Mouse (Mus musculus) lung, embryonic 14.5 days (tissue): ENCODE results near the gene Nhlrc1. TPM values are rescaled to one million over a fixed set of nuclear protein-coding genes. Genes with fewer than 3 reads are reported as not detected.
A peak's percentile ranks its signal among the peaks of the same experiment; 100 is the strongest.

Experiments
- ATAC-seq: fragments of 200-750 bp; cut with Nextera tagmentation; 2 replicates; pipeline ENCODE4 v1.8.0; 2017; ENCODE audit warnings: mild to moderate bottlenecking, moderate TSS enrichment, moderate library complexity; ENCODE audit not compliant: insufficient read depth
- DNase-seq: peaks from one replicate; pipeline ENCODE4 v3.0.0-alpha.2; 2015
- H3K27ac ChIP-seq: fragments of 300-500 bp; sonication (generic); 2 replicates; pipeline ENCODE4 v1.5.1; 2014; ENCODE audit warnings: low read depth, mild to moderate bottlenecking, moderate library complexity
- H3K27me3 ChIP-seq: fragments of 300-500 bp; sonication (generic); 2 replicates; pipeline ENCODE4 v1.6.1; 2014; ENCODE audit warnings: low read length, control low read depth; ENCODE audit not compliant: insufficient read depth
- H3K36me3 ChIP-seq: fragments of 300-500 bp; sonication (generic); 2 replicates; pipeline ENCODE4 v1.6.1; 2014; ENCODE audit warnings: control low read depth; ENCODE audit not compliant: insufficient read depth
- H3K4me1 ChIP-seq: fragments of 300-500 bp; sonication (generic); 2 replicates; pipeline ENCODE4 v1.6.1; 2014; ENCODE audit warnings: antibody characterized with exemption, control low read depth; ENCODE audit not compliant: insufficient read depth
- H3K4me2 ChIP-seq: fragments of 300-500 bp; sonication (generic); 2 replicates; pipeline ENCODE4 v1.6.1; 2014; ENCODE audit warnings: mild to moderate bottlenecking
- H3K4me3 ChIP-seq: fragments of 300-500 bp; sonication (generic); 2 replicates; pipeline ENCODE4 v1.5.1; 2014; ENCODE audit warnings: low read depth, low read length
- H3K9ac ChIP-seq: fragments of 300-500 bp; sonication (generic); 2 replicates; pipeline ENCODE4 v1.6.1; 2014
- H3K9me3 ChIP-seq: fragments of 300-500 bp; sonication (generic); 2 replicates; pipeline ENCODE4 v1.6.1; 2016; ENCODE audit warnings: low read depth, low read length, control low read depth
- CTCF ChIP-seq: IDR thresholded peaks from 2 replicates; pipeline ENCODE4 v1.5.1; 2016; ENCODE audit warnings: antibody characterized with exemption, low read depth
- WGBS: fragments of 180-500 bp; shearing (Covaris S2); extraction: QIAGEN DNeasy Blood & Tissue Kit; methylation state at CpG from one replicate; pipeline ENCODE4 v1.1.7; 2014; 5-methylcytosine and 5-hydroxymethylcytosine counted together
- polyA plus RNA-seq: library from polyadenylated mRNA; unstranded; fragments of >200 nt; fragmentation: Nextera tagmentation; extraction: Ambion mirVana; gene quantifications from 2 replicates; pipeline ENCODE4 v1.2.1, GENCODE M21; 2014

Nhlrc1 gene
- polyA plus RNA-seq, 1 experiment from 2014 or later: 3.5 TPM

DNA sequence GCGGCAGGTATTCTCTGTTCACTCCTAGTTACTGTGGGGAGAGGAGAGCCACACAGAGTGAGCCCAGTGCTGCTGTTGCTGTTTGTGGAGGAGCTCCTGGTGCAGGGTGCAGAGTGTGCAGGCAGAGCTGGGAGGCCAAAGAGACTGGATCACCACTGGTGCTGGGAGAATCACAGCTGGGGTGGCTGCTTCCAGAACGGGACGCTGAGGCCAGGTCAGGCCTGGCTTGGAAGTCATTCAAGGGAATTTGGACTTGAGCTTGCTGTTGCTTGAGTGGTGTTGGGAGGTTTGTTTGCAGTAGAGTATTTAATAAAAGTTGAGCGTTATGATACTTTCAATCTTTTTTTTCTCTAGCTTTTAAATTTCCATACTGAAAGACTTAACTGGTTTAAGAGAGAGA is 33.3 kb upstream of the Nhlrc1 start:
- H3K4me2 ChIP-seq: no peak overlapping the region
- 0 out of 2 replicates have a peak, but pooled peaks cover 13% of the 10 kb centered on the region for H3K36me3 ChIP-seq
- no peak overlapping the region for H3K4me3 ChIP-seq
- no peaks in the 10 kb centered on the region for H3K9me3 ChIP-seq
- WGBS: 83% methylated on average over 4 of the region's 4 CpGs
- ATAC-seq (no peak), DNase-seq (no peak)
- no peak overlapping the region for H3K9ac ChIP-seq
- no peak overlapping the region for H3K27ac ChIP-seq
- TF ChIP-seq CTCF: no peak
- no peaks in the 10 kb centered on the region for H3K27me3 ChIP-seq
- peaks cover 4% of the 10 kb centered on the region; the same call in 1 of the 2 replicates for H3K4me1 ChIP-seq

DNA sequence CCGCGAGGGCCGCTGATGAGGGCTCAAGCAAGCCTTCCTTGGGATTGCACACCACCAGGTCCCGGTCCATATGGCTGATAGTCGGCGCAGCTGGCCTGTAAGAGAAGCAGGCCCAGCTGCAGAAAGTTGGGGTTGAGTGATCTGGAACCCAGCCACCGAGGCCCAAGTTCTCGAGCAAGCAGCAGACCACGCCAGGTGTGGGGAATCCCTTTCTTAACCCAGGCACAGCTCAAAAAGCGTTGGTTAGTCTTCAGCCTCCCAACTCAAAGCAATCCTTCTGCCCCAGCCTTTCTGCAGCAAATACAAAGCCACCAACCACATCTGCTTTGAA is 29.9 kb upstream of the Nhlrc1 start, which contains the start of gene Tpmt:
Gene Tpmt (minus strand): TSS at position 121 of the 331 bp plus-strand sequence.
- no peak for TF ChIP-seq CTCF
- H3K27ac ChIP-seq: no peak within 1 kb of the TSS

GRCm38 (mm10) chr13:47043833-47044616 is 29.4 kb upstream of the Nhlrc1 start:
- peaks cover 4% of the 10 kb centered on the region; the same call in 1 of the 2 replicates for H3K4me1 ChIP-seq
- H3K4me3 ChIP-seq: peak overlapping the region; percentile 84
- 0 out of 2 replicates have a peak, but pooled peaks cover 5% of the 10 kb centered on the region for H3K36me3 ChIP-seq
- no peak for TF ChIP-seq CTCF
- DNase-seq (peak; percentile 18), ATAC-seq (peak; percentile 0)
- WGBS: 1% methylated on average over 45 of the region's 45 CpGs
- H3K9ac ChIP-seq: peak overlapping the region; percentile 64
- H3K4me2 ChIP-seq: peak overlapping the region; percentile 100
- no peak overlapping the region for H3K27ac ChIP-seq
- H3K27me3 ChIP-seq: no peaks in the 10 kb centered on the region
- no peaks in the 10 kb centered on the region for H3K9me3 ChIP-seq

More for the DNA sequence above, 29.9 kb upstream of the Nhlrc1 start, which contains the start of gene Tpmt:
- Histone ChIP-seq H3K36me3 (0 out of 2 replicates have a peak, but pooled peaks cover 9% of the 10 kb centered on the region), H3K9ac (peak within 1 kb of the TSS; percentile 64), H3K27me3 (no peaks in the 10 kb centered on the region), H3K4me3 (peak within 1 kb of the TSS; percentile 84), H3K4me1 (peaks cover 4% of the 10 kb centered on the region; the same call in 1 of the 2 replicates), H3K4me2 (peak within 1 kb of the TSS; percentile 100), H3K9me3 (no peaks in the 10 kb centered on the region)
- peak; percentile 39 for DNase-seq
- no peak for ATAC-seq
- 14% methylated on average over 10 of the region's 10 CpGs for WGBS

DNA sequence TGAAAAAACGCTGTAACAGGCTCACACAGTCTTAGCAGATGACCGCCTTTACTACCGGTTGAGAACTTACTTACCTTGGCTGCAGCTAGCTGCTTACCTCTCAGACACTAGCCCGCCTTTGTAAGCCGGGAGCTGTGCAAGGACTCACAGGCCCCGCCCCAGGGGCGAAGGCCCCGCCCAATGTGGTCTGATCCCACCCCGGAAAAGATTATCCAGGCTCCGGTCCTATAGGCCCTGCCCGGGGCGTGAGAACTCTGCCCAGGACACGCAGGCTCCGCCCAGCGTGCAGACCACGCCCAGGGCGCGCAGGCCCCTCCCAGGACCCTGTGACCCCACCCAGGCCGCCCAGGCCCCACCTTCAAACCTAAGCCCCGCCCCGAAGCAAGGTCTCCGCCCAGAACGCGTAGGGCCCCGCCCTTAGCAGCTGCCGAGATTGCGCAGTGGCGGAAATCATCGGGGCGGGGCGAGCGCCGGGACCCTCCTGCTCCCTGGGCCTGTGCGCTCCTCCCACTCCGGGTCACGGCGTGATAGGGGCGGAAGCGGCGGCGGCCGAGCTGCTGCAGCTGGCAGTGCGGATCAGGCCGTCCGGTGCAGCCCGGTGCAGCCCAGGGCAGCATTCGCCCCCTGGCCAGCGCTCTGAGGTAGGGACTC is 28.5 kb upstream of the Nhlrc1 start, which contains the start of gene Kdm1b:
Gene Kdm1b (plus strand): TSS at position 470 of the 651 bp plus-strand sequence.
- no peaks in the 10 kb centered on the region for H3K36me3 ChIP-seq
- TF ChIP-seq CTCF: no peak
- ATAC-seq (peak; percentile 97), DNase-seq (peak; percentile 99)
- H3K9ac ChIP-seq: peak within 1 kb of the TSS; percentile 64
- H3K27me3 ChIP-seq: no peaks in the 10 kb centered on the region
- peaks cover 4% of the 10 kb centered on the region; the same call in 1 of the 2 replicates for H3K4me1 ChIP-seq
- H3K4me3 ChIP-seq: peak within 1 kb of the TSS; percentile 84
- no peak within 1 kb of the TSS for H3K27ac ChIP-seq
- 1% methylated on average over 47 of the region's 48 CpGs for WGBS
- peak within 1 kb of the TSS; percentile 100 for H3K4me2 ChIP-seq
- H3K9me3 ChIP-seq: no peaks in the 10 kb centered on the region

GRCm38 (mm10) chr13:47042024-47042633 is 27.5 kb upstream of the Nhlrc1 start:
- Histone ChIP-seq H3K9me3 (no peaks in the 10 kb centered on the region), H3K4me3 (peak overlapping the region; percentile 84), H3K27me3 (no peaks in the 10 kb centered on the region), H3K36me3 (no peaks in the 10 kb centered on the region), H3K9ac (no peak overlapping the region), H3K27ac (no peak overlapping the region), H3K4me2 (peak overlapping the region; percentile 100), H3K4me1 (peaks cover 4% of the 10 kb centered on the region; the same call in 1 of the 2 replicates)
- DNase-seq: peak; percentile 43
- ATAC-seq: no peak
- no peak for TF ChIP-seq CTCF
- WGBS: 43% methylated on average over 8 of the region's 8 CpGs

GRCm38 (mm10) chr13:47040061-47040460 is 25.4 kb upstream of the Nhlrc1 start:
- Histone ChIP-seq H3K27ac (no peak overlapping the region), H3K4me1 (peaks cover 4% of the 10 kb centered on the region; the same call in 1 of the 2 replicates), H3K27me3 (no peaks in the 10 kb centered on the region), H3K4me3 (no peak overlapping the region), H3K36me3 (no peaks in the 10 kb centered on the region), H3K9me3 (no peaks in the 10 kb centered on the region), H3K4me2 (no peak overlapping the region), H3K9ac (no peak overlapping the region)
- no peak for DNase-seq
- WGBS: 83% methylated on average over 5 of the region's 5 CpGs
- TF ChIP-seq CTCF: no peak
- ATAC-seq: no peak
